Mouse (Mus musculus) urinary bladder, postnatal 14 days (tissue): ENCODE data around the gene Tex264.
"Not testable (repeated sequence)": the region's sequence is repeated elsewhere in the genome, so short reads cannot be mapped to it uniquely, and the experiment has no call there.

ENCODE experiments used
- DNase-seq: peaks from one replicate; pipeline ENCODE4 v3.0.0; 2021; ENCODE audit warnings: low spot score

The Tex264 gene

DNA sequence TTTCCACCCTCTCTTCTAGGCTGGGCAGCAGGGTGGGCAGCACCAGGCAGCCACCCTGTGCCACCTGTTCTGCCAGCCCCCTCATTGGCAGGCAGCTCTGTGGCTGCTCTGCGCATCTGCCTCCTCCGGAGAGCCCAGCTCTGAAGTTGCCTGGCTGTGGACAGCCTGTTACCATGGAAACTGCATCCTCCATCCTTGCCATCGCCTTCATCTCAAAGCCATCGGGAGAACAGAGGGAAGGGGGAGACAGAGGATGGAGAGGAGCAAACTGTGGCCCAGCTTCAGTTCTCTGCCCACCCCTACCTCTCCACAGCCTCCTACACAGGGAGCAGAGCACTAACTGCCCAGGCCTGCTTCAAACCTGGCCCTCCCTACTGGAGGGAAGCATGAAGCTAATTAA is 21.3 kb downstream of the Tex264 start:
- DNase-seq = no peak

- no peak for DNase-seq
These were observed 22.5 kb downstream of the Tex264 start for GRCm38 (mm10) chr9:106663200-106663599.

GRCm38 (mm10) chr9:106659935-106660334 is 25.8 kb downstream of the Tex264 start:
- no peak for DNase-seq

- no peak for DNase-seq
These were observed 26.3 kb downstream of the Tex264 start for GRCm38 (mm10) chr9:106659441-106659840.

GRCm38 (mm10) chr9:106657592-106657991 is 28.1 kb downstream of the Tex264 start:
- DNase-seq = no peak

- DNase-seq = no peak
These were observed 28.9 kb downstream of the Tex264 start for GRCm38 (mm10) chr9:106656820-106657219.

- DNase-seq = peak; percentile 73
These were observed 29.6 kb downstream of the Tex264 start, which contains the start of gene Grm2 for GRCm38 (mm10) chr9:106655884-106656720. Grm2 (minus strand) TSS chr9:106656082.

DNA sequence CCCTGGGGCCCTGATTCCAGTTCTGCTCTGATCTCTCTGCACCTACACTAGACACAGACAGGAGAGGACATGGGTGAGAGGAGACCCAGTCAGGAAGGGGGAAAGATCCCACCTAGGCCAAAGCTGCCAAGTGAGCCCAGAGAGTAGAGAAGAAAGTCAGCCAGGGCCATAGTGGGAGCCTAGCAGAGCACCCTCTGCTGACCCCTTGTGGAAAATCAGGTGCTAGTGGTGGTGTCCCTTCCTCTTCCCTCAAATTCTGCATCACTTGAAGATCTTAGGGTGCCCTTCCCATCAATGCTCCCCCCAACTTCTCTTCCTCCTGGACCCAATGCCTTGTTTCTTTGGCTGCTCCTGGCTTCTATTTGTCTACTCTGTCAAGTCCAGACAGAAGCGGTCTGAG is 33.0 kb downstream of the Tex264 start:
- no peak for DNase-seq

GRCm38 (mm10) chr9:106647226-106647625 is 38.5 kb downstream of the Tex264 start:
- DNase-seq = no peak

GRCm38 (mm10) chr9:106645684-106646271 is 39.9 kb downstream of the Tex264 start:
- no peak for DNase-seq

DNA sequence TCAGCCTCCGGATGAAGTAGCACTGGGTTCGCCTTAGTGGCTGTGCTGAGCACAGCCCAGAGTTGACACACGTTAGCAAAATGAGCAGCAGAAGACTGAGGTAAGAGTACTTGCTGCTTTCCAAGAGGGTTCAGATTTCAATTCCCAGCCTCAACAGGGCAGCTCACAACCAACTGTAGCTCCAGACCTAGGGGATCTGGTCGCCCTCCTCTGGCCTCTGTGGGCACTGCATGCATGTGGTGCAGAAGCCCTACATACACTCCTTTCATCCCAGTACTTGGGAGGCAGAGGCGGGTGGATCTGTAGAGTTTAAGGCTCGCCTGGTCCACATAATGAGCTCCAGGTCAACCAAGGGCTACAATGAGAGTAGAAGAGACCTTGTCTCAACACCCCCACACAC is 41.9 kb downstream of the Tex264 start:
- no peak for DNase-seq

GRCm38 (mm10) chr9:106643128-106643527 is 42.6 kb downstream of the Tex264 start:
- peak; percentile 73 for DNase-seq

GRCm38 (mm10) chr9:106641346-106641745 is 44.4 kb downstream of the Tex264 start:
- no peak for DNase-seq

DNA sequence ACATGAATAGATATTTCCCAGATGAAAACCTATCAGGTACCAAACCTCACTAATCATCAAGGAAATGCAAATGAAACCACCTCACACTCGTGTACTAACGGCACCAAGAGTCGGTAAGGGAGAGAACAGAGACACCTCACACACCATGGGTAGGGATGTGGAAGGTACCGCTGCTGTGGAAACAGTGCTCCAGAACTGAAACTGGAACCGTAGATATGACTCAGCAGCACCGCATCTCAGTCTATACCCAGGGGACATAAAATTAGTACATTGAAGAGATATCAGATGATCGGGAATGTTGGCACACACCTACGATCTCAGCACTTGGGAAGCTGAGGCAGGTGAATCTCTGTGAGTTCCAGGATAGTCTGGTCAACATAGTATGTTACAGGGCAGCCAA is 47.6 kb downstream of the Tex264 start:
- no peak for DNase-seq

DNA sequence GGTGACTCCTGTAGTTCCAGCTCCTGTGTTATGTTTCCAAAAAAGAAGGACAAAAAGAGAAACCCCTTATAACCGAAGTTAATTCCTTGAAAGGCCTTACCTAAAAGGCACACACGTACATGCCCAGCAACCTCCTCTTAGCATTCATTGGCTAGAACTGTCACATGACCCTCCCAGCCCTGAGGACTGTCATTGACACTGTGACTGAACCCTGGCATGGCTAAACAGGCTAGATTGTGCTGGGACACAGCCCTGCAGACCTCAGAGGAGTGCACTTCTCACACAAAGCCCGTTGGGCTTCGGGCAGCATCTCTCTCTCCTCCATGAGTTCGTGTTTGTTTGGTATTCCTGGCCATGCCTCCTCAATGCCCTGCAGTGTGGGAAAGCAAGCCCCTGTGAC is 53.5 kb downstream of the Tex264 start:
- no peak for DNase-seq

GRCm38 (mm10) chr9:106627796-106628195 is 57.9 kb downstream of the Tex264 start:
- not testable (repeated sequence) for DNase-seq

DNA sequence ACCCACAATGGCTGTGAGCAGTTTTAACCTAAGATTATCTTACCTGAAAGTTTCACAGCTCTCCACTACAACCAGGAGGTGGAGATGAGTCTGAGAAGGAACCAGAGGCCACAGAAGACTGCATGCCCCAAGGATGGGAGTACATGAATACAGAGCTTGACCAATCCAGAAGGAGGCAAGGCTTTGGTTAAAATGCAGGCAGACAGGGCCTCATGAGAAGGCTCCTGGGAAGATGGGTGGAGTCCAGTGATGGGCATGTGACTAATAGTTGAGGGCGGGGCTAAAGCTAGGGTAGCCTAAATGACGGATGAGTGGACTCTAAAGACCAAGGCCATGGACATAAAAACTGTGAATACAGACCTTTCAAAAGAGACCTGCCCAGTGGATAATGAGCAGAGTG is 59.4 kb downstream of the Tex264 start, which contains the start of gene Iqcf6:
Gene Iqcf6 (plus strand): TSS at position 301 of the 400 bp plus-strand sequence.
- DNase-seq = no peak

GRCm38 (mm10) chr9:106617496-106617895 is 68.2 kb downstream of the Tex264 start:
- no peak for DNase-seq

- no peak for DNase-seq
These were observed 69.4 kb downstream of the Tex264 start for GRCm38 (mm10) chr9:106616306-106616705.

GRCm38 (mm10) chr9:106614616-106615015 is 71.1 kb downstream of the Tex264 start:
- DNase-seq = no peak

- no peak for DNase-seq
These were observed 71.8 kb downstream of the Tex264 start for GRCm38 (mm10) chr9:106613951-106614350.

DNA sequence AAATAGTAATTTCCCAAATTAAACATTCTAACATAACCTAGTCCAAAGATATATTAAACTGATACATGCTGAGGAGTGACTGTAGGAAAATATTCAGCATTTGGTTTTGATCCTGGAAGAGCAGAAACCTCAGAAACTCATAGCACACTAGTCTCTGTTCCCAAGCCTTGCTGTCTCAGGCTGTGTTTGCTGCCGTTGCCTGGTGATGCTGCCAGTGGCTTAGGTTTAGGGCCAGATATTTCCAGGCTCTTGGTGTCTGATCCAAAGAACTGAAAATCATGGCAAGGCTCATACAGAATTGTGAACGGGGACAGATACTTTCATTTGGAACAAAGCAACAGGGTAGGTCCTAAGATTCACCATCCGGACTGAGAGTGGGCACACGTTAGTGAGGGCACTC is 75.0 kb downstream of the Tex264 start:
- no peak for DNase-seq
